Mouse (Mus musculus): Measurements from ENCODE around the gene Tmub2.

Tmub2 gene

DNA sequence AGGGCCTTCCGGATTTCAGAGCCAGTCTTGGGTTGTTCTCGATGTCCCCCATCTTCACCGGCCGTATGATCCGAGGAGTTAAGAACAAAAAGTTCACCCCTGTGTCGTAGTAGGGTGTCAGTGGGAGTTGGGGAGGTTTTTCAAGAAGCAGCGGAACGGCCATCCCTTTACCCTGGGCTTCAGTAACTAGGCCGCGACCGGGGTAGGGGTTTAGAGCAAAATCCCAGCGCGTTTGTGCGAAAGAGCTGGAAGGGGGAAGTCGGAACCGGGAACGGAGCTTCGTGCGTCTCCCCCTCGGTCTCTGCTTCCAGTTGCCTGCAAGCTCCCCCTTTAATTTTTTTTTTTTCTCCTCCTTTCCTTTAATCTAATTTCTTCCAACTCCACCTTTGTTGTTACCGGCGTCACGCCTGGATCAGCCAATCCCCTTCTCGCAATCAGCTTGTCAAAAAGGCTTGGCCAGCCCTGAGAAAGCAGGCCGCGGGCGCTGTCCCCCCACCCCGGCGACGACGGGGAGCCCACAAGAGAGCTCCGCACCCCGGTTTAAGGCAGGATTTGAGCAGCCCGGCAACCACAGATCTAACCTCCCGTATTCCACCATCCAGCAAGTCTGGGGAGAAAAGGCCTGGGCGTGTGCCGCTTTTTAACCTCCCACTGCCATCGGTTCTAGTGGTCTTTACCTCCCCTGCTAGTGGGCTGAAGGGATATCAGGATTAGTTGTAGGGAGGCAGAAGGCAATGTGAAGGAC, 35.4 kb downstream of the Tmub2 start:
- peak; percentile 54; the same call in 1 of the 2 replicates for ATAC-seq (ENCODE audit: insufficient number of reproducible peaks, low FRiP score, low TSS enrichment)

DNA sequence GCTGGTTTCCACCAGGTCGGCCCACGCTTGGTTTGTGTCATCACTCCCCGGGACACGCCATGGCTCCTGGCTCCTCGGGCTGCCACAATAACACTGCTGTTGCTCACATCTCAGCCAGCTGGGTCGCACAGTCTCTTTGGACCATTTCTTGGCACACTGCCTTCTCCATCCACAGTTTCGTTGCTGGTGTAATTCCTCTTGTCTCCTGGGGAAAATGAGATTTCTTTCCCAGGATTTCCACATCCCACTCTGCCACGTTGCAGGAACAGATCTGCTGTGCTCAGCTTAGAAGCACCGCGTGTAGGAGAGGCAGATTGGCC, 35.9 kb downstream of the Tmub2 start:
- no peak for ATAC-seq (ENCODE audit: insufficient number of reproducible peaks, low FRiP score, low TSS enrichment)

GRCm38 (mm10) chr11:102321931-102322330, 37.2 kb downstream of the Tmub2 start:
- no peak for ATAC-seq (ENCODE audit: insufficient number of reproducible peaks, low FRiP score, low TSS enrichment)

DNA sequence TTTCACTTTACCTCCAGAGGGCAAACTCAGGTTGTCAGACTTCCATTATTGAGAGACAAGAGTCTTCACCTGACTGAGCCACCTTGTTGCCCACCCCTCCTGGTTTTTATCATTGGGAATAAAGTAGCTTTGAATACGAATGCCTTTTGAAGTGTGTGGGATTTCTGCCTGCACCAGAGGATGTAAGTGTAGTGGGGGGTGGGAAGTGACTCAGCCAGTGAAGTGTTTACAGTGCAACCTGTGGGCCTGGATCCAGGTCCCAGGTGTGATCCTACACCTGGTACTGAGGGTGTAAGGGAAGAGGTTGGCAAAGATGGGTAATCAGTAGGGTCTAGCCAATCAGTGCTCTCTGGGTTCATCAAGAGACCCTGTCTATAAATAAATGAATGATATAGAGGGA, 38.8 kb downstream of the Tmub2 start:
- ATAC-seq (ENCODE audit: insufficient number of reproducible peaks, low FRiP score, low TSS enrichment), result no peak

DNA sequence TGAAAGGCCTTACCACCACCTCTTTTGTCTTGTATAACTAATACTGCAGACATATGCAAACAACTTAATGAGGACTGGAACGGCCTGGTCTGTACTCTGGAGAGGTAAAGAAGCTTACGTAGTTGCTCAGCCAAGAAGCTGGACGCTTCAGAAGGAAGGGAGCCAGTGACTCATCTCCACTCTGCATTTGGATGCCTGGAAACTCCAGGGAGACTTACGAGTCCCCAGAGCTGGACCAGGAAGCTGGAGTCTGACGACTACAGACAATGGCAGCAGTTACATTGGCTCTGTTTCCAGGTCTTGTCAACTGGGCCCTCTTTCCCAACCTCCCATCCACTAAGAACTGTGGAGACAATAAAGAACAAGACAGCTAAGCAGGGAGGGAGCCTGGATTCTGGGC, 42.5 kb downstream of the Tmub2 start:
- no peak for ATAC-seq (ENCODE audit: insufficient number of reproducible peaks, low FRiP score, low TSS enrichment)

DNA sequence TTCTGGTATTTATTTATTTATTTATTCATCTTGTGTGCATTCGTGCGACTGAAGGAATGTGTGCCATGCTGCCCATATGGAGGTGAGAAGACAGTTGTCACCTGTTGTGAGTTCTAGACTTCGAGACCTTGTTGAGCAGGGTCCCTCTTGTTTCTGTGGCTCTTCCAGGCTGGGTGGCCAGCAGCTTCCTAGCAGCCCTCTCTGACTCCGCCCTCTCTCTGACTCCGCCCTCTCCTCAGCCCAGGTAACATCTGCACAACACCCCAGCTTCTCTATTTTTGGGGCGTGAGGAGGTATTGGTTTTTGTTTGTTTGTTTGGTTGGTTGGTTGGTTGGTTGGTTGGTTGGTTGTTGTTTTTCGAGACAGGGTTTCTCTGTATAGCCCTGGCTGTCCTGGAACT, 43.1 kb downstream of the Tmub2 start:
- ATAC-seq (ENCODE audit: insufficient number of reproducible peaks, low FRiP score, low TSS enrichment), result no peak

DNA sequence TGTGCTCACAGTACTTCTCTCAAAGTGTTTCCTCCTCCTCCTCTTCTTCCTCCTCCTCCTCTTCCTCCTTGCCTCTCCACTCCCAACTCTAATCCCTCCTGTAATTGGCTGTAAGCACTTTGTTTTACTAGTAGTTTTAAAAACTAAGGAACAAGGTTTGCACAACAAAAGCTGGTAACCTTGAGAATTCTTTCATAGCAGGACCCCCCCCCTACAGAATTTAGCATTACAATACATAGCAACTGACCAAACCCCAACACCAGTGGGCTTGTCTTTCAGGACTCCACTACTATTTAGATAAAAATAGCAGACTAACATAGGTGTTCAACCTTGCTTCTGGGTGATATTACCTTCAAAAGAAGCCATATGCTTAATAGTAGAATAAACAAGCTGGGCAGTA, 44.8 kb downstream of the Tmub2 start:
- ATAC-seq (ENCODE audit: insufficient number of reproducible peaks, low FRiP score, low TSS enrichment), result no peak

DNA sequence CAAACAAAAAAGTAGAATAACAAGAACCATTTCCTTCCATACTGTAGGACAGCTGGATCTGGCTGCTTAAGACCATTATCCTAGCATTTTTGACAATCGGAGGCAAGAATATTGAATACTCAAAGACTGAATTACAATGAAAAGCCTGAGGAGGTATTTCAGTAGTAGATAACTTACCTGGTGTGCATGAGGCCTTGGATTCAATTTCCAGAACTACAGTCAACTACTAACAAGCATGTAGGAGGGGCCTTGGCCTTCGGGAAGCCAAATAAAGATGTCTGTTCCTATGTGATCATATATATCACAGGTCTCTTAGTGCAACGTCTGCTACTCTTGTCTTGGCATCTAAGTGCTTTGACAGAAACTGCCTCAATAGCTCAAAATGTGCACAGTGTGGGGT, 45.3 kb downstream of the Tmub2 start:
- ATAC-seq (ENCODE audit: insufficient number of reproducible peaks, low FRiP score, low TSS enrichment), result no peak

- ATAC-seq (ENCODE audit: insufficient number of reproducible peaks, low FRiP score, low TSS enrichment), result no peak
Measured at GRCm38 (mm10) chr11:102331806-102332205, 47.1 kb downstream of the Tmub2 start.

DNA sequence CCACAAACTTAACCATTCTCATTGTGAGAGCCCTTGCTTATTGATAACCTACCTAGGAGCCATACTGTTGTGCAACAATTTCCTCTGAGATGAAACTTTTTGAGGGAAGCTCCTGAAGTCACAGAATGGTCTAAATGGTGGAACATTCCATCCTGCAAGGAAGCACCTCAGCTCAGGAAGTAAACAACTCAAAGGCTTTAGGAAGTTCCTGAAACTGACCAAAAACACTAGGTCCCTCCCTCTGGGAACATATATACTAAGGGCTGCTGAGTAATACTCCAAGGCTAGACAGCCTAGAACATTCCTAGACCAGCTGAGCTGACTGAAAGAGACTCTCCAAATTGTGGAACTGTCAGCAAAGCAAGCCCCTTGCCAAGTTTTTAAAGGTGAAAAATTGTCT, 48.3 kb downstream of the Tmub2 start:
- ATAC-seq (ENCODE audit: insufficient number of reproducible peaks, low FRiP score, low TSS enrichment), result no peak

GRCm38 (mm10) chr11:102334010-102334409, 49.3 kb downstream of the Tmub2 start:
- no peak for ATAC-seq (ENCODE audit: insufficient number of reproducible peaks, low FRiP score, low TSS enrichment)

GRCm38 (mm10) chr11:102334973-102335700, 50.4 kb downstream of the Tmub2 start:
- ATAC-seq (ENCODE audit: insufficient number of reproducible peaks, low FRiP score, low TSS enrichment), result no peak

GRCm38 (mm10) chr11:102336191-102336590, 51.5 kb downstream of the Tmub2 start:
- ATAC-seq (ENCODE audit: insufficient number of reproducible peaks, low FRiP score, low TSS enrichment), result no peak

DNA sequence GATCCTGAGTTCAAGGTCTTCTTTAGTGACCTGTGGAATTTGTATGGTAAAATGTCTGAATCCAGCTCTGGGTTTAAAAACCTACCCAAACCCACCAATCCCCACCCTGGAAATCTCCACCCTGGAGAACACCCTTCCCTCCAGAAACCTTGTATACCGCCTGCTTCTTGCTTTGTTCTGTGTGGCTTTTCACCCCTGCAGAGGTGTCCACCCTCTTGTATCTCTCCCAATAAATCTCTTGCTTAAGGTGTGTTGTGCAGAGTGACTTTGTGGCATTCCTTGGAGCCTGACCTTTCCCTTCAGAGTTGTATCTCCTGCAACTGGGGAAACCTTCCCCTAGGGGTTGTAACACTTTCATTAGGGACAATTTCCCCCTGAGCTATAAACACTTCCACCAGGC, 53.2 kb downstream of the Tmub2 start:
- ATAC-seq (ENCODE audit: insufficient number of reproducible peaks, low FRiP score, low TSS enrichment), result no peak

- peak; percentile 83; the same call in 1 of the 2 replicates for ATAC-seq (ENCODE audit: insufficient number of reproducible peaks, low FRiP score, low TSS enrichment)
Measured at GRCm38 (mm10) chr11:102338561-102338960, 53.8 kb downstream of the Tmub2 start.
